Mouse (Mus musculus) cerebellum, adult 11 months (tissue): ENCODE results near the gene R3hdm1.
"Not testable (repeated sequence)": the region's sequence is repeated elsewhere in the genome, so short reads cannot be mapped to it uniquely, and the experiment has no call there.

Source experiments
- DNase-seq: peaks from one replicate; pipeline ENCODE4 v3.0.0; 2022

The R3hdm1 gene

GRCm38 (mm10) chr1:128141039-128141438 is 37.9 kb downstream of the R3hdm1 start:
- no peak for DNase-seq

GRCm38 (mm10) chr1:128141737-128142136 is 38.6 kb downstream of the R3hdm1 start:
- no peak for DNase-seq

GRCm38 (mm10) chr1:128166956-128167355 is 63.9 kb downstream of the R3hdm1 start:
- no peak for DNase-seq

GRCm38 (mm10) chr1:128170104-128170503 is 67.0 kb downstream of the R3hdm1 start:
- DNase-seq = no peak

- DNase-seq = no peak
Measured at GRCm38 (mm10) chr1:128191426-128191825, 88.3 kb downstream of the R3hdm1 start.

GRCm38 (mm10) chr1:128192369-128192768 is 89.3 kb downstream of the R3hdm1 start:
- no peak for DNase-seq

- DNase-seq = no peak
Measured at GRCm38 (mm10) chr1:128194011-128194410, 90.9 kb downstream of the R3hdm1 start.

- DNase-seq = no peak
Measured at GRCm38 (mm10) chr1:128197353-128197752, 94.3 kb downstream of the R3hdm1 start.

- DNase-seq = no peak
Measured at GRCm38 (mm10) chr1:128213261-128213660, 110.2 kb downstream of the R3hdm1 start.

GRCm38 (mm10) chr1:128221886-128222285 is 118.8 kb downstream of the R3hdm1 start:
- no peak for DNase-seq

GRCm38 (mm10) chr1:128223304-128223703 is 120.2 kb downstream of the R3hdm1 start:
- no peak for DNase-seq

- no peak for DNase-seq
Measured at GRCm38 (mm10) chr1:128235181-128235580, 132.1 kb downstream of the R3hdm1 start.

GRCm38 (mm10) chr1:128243627-128243995 is 140.5 kb downstream of the R3hdm1 start, which contains the start of gene Ubxn4:
Ubxn4 (plus strand) TSS chr1:128243964.
- peak; percentile 14 for DNase-seq

- peak; percentile 94 for DNase-seq
Measured at GRCm38 (mm10) chr1:128243996-128244726, 141.1 kb downstream of the R3hdm1 start.

GRCm38 (mm10) chr1:128244727-128245355 is 141.7 kb downstream of the R3hdm1 start:
- DNase-seq = peak; percentile 41

GRCm38 (mm10) chr1:128267061-128267460 is 164.0 kb downstream of the R3hdm1 start:
- DNase-seq = not testable (repeated sequence)

- no peak for DNase-seq
Measured at GRCm38 (mm10) chr1:128270731-128271130, 167.6 kb downstream of the R3hdm1 start.

GRCm38 (mm10) chr1:128275908-128276307 is 172.8 kb downstream of the R3hdm1 start:
- no peak for DNase-seq

- no peak for DNase-seq
Measured at GRCm38 (mm10) chr1:128278563-128278962, 175.5 kb downstream of the R3hdm1 start.

GRCm38 (mm10) chr1:128281753-128282152 is 178.7 kb downstream of the R3hdm1 start:
- no peak for DNase-seq

- no peak for DNase-seq
Measured at GRCm38 (mm10) chr1:128282924-128283323, 179.8 kb downstream of the R3hdm1 start.

- DNase-seq = no peak
Measured at GRCm38 (mm10) chr1:128284157-128284690, 181.1 kb downstream of the R3hdm1 start.

- DNase-seq = no peak
Measured at GRCm38 (mm10) chr1:128285136-128285535, 182.0 kb downstream of the R3hdm1 start.
